Mouse (Mus musculus): ENCODE results near the gene Sdhb. TPM values are rescaled to one million over a fixed set of nuclear protein-coding genes. Genes with fewer than 3 reads are reported as not detected.

The Sdhb gene
- total RNA-seq, 2 experiments from 2014 or later: 190 to 198 TPM

GRCm38 (mm10) chr4:141010941-141011429, 50.0 kb downstream of the Sdhb start:
- DNase-seq (ENCODE audit: low spot score in 2 of 2): no peak

DNA sequence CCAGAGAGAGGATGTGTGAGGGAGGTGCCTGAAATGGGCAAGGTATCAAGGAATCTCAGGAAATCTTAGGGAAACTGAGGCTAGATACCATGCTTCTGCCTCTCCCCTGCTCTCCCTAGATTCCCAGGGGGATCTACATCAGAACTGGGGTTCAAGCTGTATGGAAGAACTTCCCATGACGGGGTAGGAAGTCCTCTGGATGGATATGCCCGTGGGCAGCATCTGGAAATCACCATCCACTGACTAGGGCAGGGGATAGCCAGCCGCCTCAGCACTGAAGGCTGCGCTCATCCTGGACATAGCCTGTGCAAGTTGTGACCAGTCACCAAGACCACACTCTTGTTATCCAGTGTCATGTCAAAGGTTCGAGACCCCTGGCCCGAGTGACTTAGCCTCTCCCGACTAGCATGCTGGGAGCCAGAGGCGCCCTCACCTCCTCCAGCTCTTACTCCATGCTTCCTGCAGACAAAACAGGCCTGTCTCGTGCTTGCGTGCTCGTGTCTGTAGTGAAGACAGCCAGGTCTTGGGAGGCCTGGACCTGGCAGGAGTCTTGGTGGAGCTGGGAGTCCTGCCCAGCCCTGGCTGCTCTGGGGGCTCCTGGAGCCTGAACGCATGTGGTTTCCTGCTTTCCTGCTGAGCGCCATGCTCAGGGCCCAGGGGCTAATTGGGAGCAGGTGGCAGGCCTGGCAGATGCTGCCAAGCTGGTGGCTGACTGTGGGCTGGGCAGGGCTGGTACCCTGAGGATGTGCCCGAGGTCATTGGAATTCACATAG, 50.7 kb downstream of the Sdhb start:
- DNase-seq (ENCODE audit: low spot score in 2 of 2): peak; percentile 43 to 45

DNA sequence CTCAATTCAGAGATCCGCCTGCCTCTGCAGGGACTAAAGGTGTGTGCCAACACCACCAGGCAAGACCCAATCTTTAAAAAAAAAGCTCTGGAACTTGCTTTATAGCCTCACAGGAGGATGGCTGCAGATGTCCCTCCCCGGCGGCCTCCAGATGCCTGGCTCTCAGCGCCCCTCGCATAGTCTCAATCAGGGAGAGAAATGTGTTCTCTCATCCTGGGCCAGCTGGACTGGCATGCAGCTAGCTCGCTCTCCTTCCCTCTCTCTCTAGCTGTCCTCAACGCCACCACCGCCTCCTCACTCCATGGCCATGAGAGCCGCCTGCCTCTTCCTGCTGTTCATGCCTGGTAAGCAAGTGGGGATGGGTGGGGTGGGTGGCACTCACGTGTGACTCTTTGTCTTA, 51.6 kb downstream of the Sdhb start:
- DNase-seq (ENCODE audit: low spot score in 2 of 2): peak in 1 of 2 experiments; percentile 32

GRCm38 (mm10) chr4:141014114-141014513, 53.1 kb downstream of the Sdhb start:
- DNase-seq (ENCODE audit: low spot score in 2 of 2): no peak

- DNase-seq (ENCODE audit: low spot score in 2 of 2): no peak
These were observed 53.9 kb downstream of the Sdhb start for GRCm38 (mm10) chr4:141014856-141015255.

GRCm38 (mm10) chr4:141015356-141015755, 54.4 kb downstream of the Sdhb start:
- DNase-seq (ENCODE audit: low spot score in 2 of 2): no peak

- DNase-seq (ENCODE audit: low spot score in 2 of 2): no peak
These were observed 55.3 kb downstream of the Sdhb start for GRCm38 (mm10) chr4:141016311-141016710.

GRCm38 (mm10) chr4:141017657-141018436, 56.8 kb downstream of the Sdhb start:
- no peak for DNase-seq (ENCODE audit: low spot score in 2 of 2)

DNA sequence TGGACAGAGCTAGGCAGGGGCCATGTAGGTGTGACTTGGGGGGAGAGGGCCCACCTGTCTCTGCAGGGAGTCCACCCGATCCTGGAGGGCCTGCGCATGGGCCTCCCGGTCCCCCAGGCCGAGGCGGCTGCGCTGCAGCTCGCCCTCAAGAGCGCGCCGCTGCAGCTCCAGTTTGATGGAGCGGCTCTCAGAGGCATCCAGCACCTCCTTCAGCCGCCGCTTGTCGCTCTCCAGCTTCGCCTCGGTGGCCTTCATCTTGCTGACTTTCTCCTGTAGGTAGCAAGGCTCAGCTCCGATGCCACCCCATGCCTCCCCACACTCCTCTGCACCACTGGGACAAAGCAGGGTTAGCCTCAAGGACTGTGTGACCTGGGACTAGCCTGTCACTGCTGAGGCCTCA, 59.2 kb downstream of the Sdhb start:
- DNase-seq (ENCODE audit: low spot score in 2 of 2): no peak

GRCm38 (mm10) chr4:141020811-141021613, 60.0 kb downstream of the Sdhb start:
- peak; percentile 63 for DNase-seq (ENCODE audit: low spot score in 2 of 2)

DNA sequence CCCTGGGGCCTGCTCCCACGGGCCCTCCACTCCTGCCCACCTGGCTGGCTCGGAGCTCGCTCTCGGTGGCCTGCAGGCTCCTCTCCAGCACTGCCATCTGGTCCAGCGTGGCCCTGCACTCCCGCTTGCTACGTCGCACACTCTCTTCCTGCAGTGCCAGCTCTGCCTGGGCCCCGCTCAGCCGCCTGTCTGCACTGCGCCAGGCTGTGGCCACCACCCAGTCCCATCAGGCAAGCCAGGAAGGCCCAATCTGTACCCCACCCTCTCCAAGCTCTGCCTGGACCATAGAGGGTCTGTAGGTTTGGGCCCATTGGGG, 60.6 kb downstream of the Sdhb start:
- no peak for DNase-seq (ENCODE audit: low spot score in 2 of 2)

DNA sequence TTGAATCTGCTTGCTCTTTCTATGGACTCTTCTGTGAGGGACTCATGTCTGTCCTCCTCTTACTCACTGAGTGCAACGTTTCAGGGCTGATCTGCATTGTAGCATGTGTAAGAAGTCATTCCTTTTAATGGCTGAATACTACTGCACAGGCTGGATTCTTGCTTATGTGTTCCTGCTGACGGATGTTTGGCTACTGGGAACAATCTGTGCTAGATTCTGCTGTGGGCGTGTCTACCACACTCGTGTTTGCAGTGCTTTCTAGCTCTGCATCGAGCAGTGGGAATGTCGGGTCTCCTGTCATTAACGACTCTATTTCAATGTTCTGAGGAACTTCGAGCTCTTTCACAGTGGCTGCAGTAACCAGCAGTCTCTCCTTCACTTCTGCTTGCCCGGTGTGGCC, 63.0 kb downstream of the Sdhb start:
- peak in 1 of 2 experiments; percentile 54 for DNase-seq (ENCODE audit: low spot score in 2 of 2)

- no peak for DNase-seq (ENCODE audit: low spot score in 2 of 2)
These were observed 64.0 kb downstream of the Sdhb start for GRCm38 (mm10) chr4:141024992-141025391.

Other genes starting within 250 kb of the Sdhb start
- gene Padi6, start 218.6 kb upstream of the Sdhb start, total RNA-seq (2021): under 1 TPM in 1 of 2 experiments, not detected in 1; 0.17 TPM
- not detected for gene Padi4, start 187.0 kb upstream of the Sdhb start, total RNA-seq (2021)
- gene Padi3, start 150.6 kb upstream of the Sdhb start, total RNA-seq (2021): not detected
- gene Padi1, start 115.4 kb upstream of the Sdhb start, total RNA-seq (2021): not detected
- 10 to 100 TPM; 12.0 to 16.8 TPM for gene Padi2, start 54.9 kb upstream of the Sdhb start, total RNA-seq (2021)
- gene Atp13a2, start 25.7 kb downstream of the Sdhb start, total RNA-seq (2021): 100 to 1,000 TPM; 206 to 215 TPM
- gene Mfap2, start 49.2 kb downstream of the Sdhb start, total RNA-seq (2021): 10 to 100 TPM; 11.3 to 14.1 TPM
- gene Crocc, start 99.3 kb downstream of the Sdhb start, total RNA-seq (2021): 10 to 100 TPM; 36.3 to 41.7 TPM
- gene Necap2, start 117.2 kb downstream of the Sdhb start, total RNA-seq (2021): 10 to 100 TPM; 40.9 to 52.0 TPM
- gene Spata21, start 127.1 kb downstream of the Sdhb start, total RNA-seq (2021): under 1 TPM; 0.24 to 0.37 TPM
- gene Szrd1, start 178.6 kb downstream of the Sdhb start, total RNA-seq (2021): 10 to 100 TPM; 49.8 to 63.7 TPM
- 10 to 100 TPM; 22.6 to 24.9 TPM for gene Fbxo42, start 186.7 kb downstream of the Sdhb start, total RNA-seq (2021)

Measured in layer of hippocampus, postnatal 14 days (tissue).